Mouse (Mus musculus) ES-E14 (cell line): Measurements from ENCODE around the gene Rhoq.

Experiments used
- CHD2 ChIP-seq: IDR thresholded peaks from 2 replicates; pipeline ENCODE4 v1.6.1; 2014; ENCODE audit warnings: mild to moderate bottlenecking, low read depth, low read length, inconsistent platforms
- HCFC1 ChIP-seq: IDR thresholded peaks from 2 replicates; pipeline ENCODE4 v1.6.1; 2012; ENCODE audit warnings: low read length, inconsistent platforms, borderline replicate concordance; ENCODE audit not compliant: insufficient read depth
- ZNF384 ChIP-seq: IDR thresholded peaks from 2 replicates; pipeline ENCODE4 v1.6.1; 2012; ENCODE audit warnings: low read depth, low read length, inconsistent platforms

- TF ChIP-seq CHD2 (no peak), ZNF384 (no peak), HCFC1 (no peak)
Observed at GRCm38 (mm10) chr17:86947840-86948796, 14.8 kb upstream of the Rhoq start, which contains the start of gene Atp6v1e2.
